Mouse (Mus musculus): ENCODE results near the gene Pold1.

Pold1 gene

DNA sequence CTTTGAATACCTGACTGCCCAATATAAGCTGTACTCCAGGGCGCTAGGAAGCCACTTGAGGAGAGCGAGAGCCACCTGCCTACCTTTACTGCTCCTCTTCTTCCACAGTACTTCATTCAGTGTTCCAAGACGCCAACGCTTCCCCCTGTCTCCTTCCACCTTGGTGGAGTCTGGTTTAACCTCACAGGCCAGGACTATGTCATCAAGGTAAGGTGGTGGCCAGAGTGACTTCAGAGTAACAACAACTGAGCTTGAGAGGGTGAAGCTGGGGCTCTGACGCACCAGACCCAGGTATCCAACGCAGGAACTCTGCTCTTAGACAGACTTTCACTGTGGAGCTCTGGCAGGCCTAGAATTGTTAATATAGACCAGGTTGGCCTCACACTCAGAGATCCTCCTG lies 37.0 kb upstream of the Pold1 start:
- in situ Hi-C loops (cut with MboI; ENCODE audit: low pct_unique_long_range_greater_than_20kb in 1 of 2, low sequenced_read_pairs in 2 of 2, unreplicated experiment in 1 of 2): no loop called here

DNA sequence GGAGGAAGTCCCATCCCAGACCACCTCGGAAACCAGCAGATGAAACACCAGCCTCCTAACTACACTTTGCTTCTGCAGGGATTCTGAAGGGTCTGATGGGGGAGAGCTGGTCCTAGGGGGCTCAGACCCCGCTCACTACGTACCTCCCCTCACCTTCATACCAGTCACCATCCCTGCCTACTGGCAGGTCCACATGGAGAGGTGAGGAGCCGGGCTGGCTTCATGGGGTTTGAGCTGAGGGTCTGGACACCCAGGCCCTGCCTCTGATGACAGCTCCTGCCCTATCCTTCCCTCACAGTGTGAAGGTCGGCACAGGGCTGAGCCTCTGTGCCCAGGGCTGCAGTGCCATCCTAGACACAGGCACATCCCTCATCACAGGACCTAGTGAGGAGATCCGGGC lies 36.3 kb upstream of the Pold1 start:
- in situ Hi-C loops (cut with MboI; ENCODE audit: low pct_unique_long_range_greater_than_20kb in 1 of 2, low sequenced_read_pairs in 2 of 2, unreplicated experiment in 1 of 2): loop anchor here in 1 of 2 experiments (5.0 kb wide), 1 partner anchor 67 kb away; no protein-coding TSS in a partner anchor

DNA sequence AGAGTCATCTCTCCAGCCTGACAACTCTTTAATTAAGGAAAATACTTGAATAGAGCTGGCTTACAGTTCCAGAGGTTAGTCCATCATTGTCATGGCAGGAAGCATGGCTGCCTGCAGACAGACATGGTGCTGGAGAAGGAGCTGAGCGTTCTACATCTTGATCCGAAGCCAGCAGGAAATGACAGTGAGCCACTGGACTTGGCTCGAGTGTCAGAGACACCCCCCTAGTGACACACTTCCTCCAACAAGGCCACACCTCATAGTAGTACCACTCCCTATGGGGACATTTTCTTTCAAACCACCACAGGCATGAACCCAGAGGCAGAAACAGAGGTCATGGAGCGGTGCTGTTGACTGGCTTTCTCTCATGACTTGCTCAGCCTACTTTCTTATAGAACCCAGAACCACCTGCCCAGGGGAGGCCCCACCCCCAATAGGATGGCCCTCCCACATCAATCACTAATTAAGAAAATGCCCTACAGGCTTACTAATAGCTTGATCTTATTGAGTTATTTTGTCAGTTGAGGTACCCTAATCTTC lies 35.7 kb upstream of the Pold1 start:
- in situ Hi-C loops (cut with MboI; ENCODE audit: low pct_unique_long_range_greater_than_20kb in 1 of 2, low sequenced_read_pairs in 2 of 2, unreplicated experiment in 1 of 2): loop anchor here in 1 of 2 experiments (5.0 kb wide), 1 partner anchor 68 kb away; no protein-coding TSS in a partner anchor

DNA sequence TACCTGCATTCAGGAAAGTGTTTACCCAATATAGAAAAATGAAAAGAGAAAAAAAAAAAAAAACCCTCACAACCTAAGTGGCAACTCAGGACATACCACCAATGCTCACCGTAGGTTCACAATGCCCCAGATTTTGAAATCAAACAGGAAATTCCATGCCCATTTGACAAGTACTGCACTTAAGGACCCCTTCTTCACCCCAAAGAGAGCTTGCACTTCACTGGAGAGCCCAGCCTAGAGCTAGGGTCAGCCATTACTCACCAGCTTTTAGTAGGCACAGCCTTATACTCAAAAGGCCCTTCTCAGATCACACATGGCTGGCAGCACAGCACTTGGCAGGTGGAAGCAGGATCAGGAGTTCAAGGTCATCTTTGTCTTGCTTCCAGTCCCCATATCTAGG lies 34.5 kb upstream of the Pold1 start:
- in situ Hi-C loops (cut with MboI; ENCODE audit: low pct_unique_long_range_greater_than_20kb in 1 of 2, low sequenced_read_pairs in 2 of 2, unreplicated experiment in 1 of 2): loop anchor here in 1 of 2 experiments (5.0 kb wide), 1 partner anchor 69 kb away; no protein-coding TSS in a partner anchor

DNA sequence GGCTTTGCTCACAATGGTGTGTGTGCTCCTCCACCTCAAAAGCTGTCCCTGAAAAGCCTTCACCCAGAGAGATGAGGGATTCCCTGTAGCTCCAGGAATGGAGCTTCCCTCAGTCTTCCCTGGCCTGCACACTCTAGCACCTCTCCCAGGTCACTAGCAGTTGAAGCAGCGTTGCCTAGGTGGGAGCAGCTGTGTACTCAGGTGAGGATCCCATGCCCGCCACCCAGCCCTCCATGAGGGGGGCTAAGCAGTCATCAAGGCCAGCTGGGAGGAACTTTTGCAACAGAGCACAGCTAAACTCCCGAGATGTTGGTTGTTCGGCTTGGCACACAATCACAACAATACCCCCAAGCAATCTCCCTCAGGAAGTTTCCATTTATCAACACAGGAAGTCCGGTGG lies 34.1 kb upstream of the Pold1 start:
- in situ Hi-C loops (cut with MboI; ENCODE audit: low pct_unique_long_range_greater_than_20kb in 1 of 2, low sequenced_read_pairs in 2 of 2, unreplicated experiment in 1 of 2): loop anchor here in 1 of 2 experiments (5.0 kb wide), 1 partner anchor 70 kb away; no protein-coding TSS in a partner anchor

DNA sequence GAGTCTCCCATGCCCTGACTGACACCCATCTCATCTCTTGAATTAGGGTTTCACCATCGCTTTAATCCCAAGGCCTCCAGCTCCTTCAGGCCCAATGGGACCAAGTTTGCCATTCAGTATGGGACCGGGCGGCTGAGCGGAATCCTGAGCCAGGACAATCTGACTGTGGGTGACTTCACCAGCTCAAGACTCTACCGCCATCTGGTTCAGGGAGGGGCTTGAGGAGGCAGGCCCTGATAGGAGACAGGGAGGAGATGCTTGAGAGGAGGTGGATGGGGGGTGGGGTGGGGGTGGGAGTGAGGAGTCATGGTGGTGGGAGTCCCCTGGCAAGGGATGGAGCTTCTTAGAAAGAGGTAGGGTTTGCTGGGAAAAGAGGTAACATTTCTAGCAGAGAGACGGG lies 33.0 kb upstream of the Pold1 start:
- in situ Hi-C loops (cut with MboI; ENCODE audit: low pct_unique_long_range_greater_than_20kb in 1 of 2, low sequenced_read_pairs in 2 of 2, unreplicated experiment in 1 of 2): loop anchor here in 1 of 2 experiments (5.0 kb wide), 1 partner anchor 71 kb away; no protein-coding TSS in a partner anchor

DNA sequence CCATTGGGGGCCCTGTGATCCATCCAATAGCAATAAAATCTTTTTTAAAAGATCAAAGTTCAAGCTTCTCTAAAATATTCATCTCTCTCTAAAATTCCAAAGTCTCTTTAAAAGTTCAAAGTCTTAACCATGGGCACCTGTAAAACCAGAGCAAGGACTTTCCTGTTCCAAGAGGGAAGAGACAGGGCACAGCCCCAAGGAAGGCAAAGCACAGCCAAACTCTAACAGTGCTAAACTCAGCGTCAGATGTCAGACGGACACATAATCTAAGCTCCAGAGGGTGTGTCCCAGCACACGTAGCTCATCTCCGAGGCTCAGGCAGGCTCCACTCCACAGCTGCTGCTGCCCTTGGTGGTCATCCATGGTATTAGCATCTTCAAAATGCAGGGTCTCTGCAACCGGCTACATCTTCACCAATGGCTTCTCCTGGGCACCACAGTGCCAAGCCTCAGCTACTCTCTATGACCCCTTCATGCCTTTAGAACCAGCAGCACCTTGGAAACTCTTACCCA lies 27.7 kb upstream of the Pold1 start:
- in situ Hi-C loops (cut with MboI; ENCODE audit: low pct_unique_long_range_greater_than_20kb in 1 of 2, low sequenced_read_pairs in 2 of 2, unreplicated experiment in 1 of 2): no loop called here

DNA sequence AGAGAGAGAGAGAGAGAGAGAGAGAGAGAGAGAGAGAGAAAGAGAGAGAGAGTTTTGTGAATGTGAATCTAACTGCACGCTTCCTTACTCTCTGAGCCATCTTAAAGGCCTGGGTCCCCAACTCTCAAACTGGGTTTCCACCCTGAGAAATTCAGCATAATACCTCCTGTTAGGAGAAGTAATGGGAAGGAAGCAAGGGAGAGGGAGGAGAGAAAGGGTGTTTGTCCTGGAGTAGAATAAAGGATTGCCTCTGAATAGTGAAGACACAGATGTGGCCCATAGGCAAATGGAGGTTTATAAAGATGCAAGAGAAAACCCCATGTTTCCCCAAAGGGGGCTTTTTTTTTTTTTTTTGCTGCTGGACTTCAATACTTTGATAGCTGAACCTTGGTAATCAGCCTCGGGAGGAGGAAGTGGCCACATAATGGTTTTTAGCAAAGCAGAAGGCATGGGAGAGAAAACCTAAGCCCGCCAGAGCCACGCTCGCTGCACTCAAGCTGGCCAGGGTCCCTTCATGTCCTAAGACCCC lies 24.4 kb upstream of the Pold1 start:
- in situ Hi-C loops (cut with MboI; ENCODE audit: low pct_unique_long_range_greater_than_20kb in 1 of 2, low sequenced_read_pairs in 2 of 2, unreplicated experiment in 1 of 2): no loop called here

DNA sequence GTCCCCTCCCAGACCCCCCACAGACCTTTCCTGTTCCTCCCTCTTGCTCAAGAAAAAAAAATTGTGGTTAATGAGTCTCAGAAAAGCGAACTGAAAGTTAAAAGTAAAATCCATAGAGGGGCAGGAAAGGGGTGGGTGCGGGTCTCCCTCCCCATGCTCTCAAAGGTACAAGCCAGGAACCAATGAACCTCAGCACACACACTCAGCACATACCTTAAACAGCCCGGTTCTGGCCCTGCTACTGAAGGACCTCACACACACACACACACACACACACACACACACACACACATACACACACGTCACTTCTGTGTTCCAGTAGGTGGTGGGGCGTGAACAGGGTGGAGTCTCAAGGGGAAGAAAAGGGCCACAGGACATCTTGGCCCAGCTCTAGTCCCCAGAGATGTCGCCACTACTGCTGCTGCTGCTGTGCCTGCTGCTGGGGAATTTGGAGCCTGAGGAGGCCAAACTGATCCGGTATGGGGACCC lies 23.6 kb upstream of the Pold1 start, which contains the start of gene Napsa:
Napsa (plus strand) TSS at position 168 of the 489 bp plus-strand sequence.
- in situ Hi-C loops (cut with MboI; ENCODE audit: low pct_unique_long_range_greater_than_20kb in 1 of 2, low sequenced_read_pairs in 2 of 2, unreplicated experiment in 1 of 2): no loop called here

DNA sequence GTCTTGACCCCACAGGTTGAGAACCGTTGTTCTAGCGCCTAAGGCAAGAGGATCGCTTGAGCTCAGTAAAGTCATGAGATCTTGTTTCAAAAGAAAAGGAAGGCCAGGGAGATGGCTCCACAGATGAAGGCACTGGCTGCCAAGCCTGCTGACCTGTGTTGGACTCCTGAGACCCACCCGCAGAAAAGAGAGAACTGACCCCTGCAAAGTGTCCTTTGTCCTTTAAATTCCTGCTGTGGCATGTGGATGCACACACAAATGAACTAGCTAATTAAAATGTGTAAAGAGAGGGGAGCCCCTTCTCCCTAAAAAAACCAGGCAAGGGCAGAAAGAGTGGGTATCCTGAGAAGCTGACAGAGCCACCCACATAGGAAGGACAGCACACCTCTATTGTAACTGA lies 23.2 kb upstream of the Pold1 start:
- in situ Hi-C loops (cut with MboI; ENCODE audit: low pct_unique_long_range_greater_than_20kb in 1 of 2, low sequenced_read_pairs in 2 of 2, unreplicated experiment in 1 of 2): no loop called here

DNA sequence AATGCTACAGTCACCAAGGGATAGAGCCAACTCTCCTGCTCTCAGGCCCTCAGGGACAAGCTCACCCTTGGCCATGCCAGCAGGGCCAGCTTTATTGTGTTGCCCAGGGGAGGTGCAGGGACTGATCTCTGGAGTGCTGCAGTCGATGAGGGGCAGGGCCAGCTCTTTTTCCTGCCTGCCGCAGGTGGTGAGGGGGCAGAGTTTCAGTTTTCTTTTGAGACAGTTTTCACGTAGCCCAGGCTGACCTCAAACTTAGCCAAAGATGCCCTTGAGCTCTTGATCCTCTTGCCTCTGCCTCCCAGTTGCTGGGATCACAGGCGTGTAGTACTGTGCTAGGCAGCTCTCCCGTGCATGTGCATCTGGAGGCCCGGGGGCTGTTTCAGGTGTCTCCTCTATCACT lies 22.3 kb upstream of the Pold1 start:
- in situ Hi-C loops (cut with MboI; ENCODE audit: low pct_unique_long_range_greater_than_20kb in 1 of 2, low sequenced_read_pairs in 2 of 2, unreplicated experiment in 1 of 2): no loop called here

DNA sequence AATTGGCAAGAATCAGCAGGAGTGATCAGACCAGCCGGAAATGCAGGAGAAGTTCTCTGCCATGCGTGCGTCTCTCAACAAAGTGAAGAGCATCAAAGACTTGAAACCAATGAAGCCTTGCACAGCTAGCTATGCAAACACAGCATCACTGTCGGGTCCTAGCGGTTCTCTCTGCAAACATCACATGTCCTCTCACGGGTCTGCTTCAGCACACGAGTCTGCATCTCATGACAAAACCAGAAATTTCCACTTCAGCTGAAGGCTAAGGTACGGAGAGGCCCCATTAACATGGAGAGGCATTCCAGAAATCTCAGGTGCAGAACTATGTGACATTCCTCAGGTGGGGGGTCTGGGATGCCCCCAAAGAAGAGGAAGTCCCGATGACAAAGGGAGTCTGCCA lies 20.2 kb upstream of the Pold1 start:
- in situ Hi-C loops (cut with MboI; ENCODE audit: low pct_unique_long_range_greater_than_20kb in 1 of 2, low sequenced_read_pairs in 2 of 2, unreplicated experiment in 1 of 2): loop anchor here in 1 of 2 experiments (5.0 kb wide), 1 partner anchor 63 kb away; no protein-coding TSS in a partner anchor

DNA sequence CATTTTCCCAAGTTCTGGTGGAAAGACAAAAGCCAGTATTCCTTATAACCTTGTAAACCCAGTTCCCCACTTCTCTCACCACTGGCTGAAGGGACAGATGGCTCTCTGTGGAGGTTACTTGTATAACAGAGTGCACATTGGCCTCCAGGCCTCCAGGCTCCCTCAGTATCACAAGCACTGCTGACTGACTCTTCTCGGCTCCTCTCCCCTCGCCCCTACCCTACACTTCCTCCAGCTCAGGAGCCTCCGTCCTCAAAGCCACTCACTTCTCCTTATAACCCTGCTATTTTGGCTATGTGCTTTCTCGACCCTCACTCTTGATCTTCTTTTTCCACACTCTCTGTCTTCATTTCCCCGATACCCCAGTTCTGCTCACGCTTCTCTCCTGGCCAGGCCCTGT lies 16.8 kb upstream of the Pold1 start:
- in situ Hi-C loops (cut with MboI; ENCODE audit: low pct_unique_long_range_greater_than_20kb in 1 of 2, low sequenced_read_pairs in 2 of 2, unreplicated experiment in 1 of 2): loop anchor here in 1 of 2 experiments (5.0 kb wide), 1 partner anchor 67 kb away; no protein-coding TSS in a partner anchor

DNA sequence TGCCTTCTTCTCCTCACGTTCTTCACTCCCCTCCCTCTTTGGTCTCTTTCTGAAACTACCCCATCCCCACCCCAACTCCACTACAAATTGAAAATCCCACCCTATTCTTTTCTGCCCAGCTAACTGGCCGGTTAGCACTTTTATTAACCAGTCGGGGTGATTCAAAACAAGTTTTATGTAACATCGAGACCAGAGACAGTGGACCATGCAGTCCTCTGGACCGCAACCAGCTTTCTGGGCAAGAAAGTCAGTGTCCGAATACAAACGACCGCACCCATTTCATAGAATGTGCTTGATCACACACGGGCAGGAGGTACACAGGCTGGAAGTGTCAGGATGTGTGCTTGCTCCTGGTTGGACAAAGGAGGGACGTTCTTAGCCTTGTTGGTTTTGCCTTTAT lies 15.8 kb upstream of the Pold1 start:
- in situ Hi-C loops (cut with MboI; ENCODE audit: low pct_unique_long_range_greater_than_20kb in 1 of 2, low sequenced_read_pairs in 2 of 2, unreplicated experiment in 1 of 2): loop anchor here in 1 of 2 experiments (5.0 kb wide), 1 partner anchor 47 kb away; no protein-coding TSS in a partner anchor

DNA sequence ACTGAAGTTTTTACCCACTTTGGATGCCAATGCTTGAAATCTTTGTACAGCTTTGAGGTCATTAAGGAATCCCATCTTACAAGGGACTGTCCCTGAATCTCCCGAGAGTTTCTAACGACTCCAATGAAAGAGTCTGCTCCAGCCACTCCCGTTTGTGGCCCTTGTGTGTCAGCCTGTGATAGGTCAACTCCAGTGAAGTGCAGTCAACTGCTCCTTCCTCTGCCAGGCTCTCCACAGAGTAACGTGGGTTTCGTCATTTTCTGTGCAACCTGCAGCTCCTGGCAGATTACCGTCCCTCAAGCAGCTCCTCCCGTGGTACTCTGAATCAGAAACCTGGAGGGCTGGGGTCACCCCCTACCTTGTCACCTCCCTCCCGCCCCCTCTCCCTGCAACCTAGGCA lies 14.6 kb upstream of the Pold1 start:
- in situ Hi-C loops (cut with MboI; ENCODE audit: low pct_unique_long_range_greater_than_20kb in 1 of 2, low sequenced_read_pairs in 2 of 2, unreplicated experiment in 1 of 2): loop anchor here in 1 of 2 experiments (5.0 kb wide), 1 partner anchor 46 kb away; no protein-coding TSS in a partner anchor

DNA sequence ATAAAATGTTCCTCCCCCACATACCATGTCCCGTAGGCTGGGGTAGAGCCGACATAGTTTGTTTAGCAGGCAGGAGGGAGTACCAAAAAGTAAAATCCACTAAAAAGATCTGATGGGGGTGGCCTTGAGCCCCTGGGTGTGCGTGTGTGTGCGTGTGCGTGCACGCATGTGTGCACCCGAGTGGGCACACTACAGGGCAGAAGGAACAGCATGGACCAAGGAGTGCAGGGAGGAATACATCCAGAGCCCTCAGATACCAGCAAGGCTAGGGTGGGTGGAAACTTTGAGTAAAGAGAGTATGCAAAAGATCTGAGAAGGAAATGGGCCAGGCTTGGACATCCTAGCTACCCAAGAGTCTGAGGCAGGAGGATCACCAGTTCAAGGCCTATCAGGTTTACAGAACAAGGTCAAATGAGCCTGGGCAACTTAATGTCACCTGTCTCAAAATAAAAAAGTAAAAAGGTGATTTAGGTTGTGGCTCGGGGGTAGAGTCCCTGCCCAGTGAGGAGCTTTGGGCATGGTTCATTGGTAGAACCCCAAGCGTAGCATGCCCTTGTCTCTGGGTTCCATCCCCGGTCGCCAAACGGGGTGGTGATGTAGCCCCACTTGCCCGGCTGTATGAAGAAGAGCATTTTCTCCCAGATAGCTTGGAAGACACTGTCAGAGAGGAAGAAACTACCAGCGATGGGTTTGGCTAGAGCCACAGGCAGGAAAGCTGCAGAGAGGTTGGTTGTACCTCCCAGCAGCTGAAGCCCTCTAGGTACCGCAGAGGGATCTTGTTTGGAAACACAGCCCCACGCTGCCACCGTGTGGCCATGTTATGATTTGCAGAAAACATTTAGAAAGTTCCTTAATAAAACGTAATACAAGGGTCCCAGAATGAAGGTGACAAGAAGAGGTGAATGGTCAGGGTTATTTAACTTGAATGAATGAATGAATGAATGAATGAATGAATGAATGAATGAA lies 12.1 kb upstream of the Pold1 start:
- in situ Hi-C loops (cut with MboI; ENCODE audit: low pct_unique_long_range_greater_than_20kb in 1 of 2, low sequenced_read_pairs in 2 of 2, unreplicated experiment in 1 of 2): loop anchor here in 1 of 2 experiments (5.0 kb wide), 1 partner anchor 43 kb away; no protein-coding TSS in a partner anchor

DNA sequence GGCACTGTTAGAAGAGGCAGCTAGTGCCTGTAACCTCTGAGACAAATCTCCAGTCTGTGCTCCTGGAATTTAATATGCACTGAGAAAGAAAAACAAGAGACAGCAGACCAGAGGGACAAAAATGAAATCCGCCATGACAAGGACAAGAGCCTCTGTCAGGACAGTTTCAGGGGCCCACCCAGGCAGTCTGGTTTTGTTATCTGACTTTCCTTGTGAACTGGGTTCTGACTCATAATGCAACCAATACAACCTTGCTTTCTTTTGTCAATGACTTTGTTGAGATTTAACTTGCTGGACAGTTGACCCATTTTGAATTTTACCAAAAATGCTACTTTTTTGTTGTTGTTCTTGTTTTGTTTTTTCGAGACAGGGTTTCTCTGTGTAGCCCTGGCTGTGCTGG lies 9.0 kb upstream of the Pold1 start:
- in situ Hi-C loops (cut with MboI; ENCODE audit: low pct_unique_long_range_greater_than_20kb in 1 of 2, low sequenced_read_pairs in 2 of 2, unreplicated experiment in 1 of 2): loop anchor here in 1 of 2 experiments (5.0 to 10.0 kb wide), 2 partner anchors 60 to 297 kb away; partner anchors contain the start of genes Emc10, Fam71e1 and Pnkp

DNA sequence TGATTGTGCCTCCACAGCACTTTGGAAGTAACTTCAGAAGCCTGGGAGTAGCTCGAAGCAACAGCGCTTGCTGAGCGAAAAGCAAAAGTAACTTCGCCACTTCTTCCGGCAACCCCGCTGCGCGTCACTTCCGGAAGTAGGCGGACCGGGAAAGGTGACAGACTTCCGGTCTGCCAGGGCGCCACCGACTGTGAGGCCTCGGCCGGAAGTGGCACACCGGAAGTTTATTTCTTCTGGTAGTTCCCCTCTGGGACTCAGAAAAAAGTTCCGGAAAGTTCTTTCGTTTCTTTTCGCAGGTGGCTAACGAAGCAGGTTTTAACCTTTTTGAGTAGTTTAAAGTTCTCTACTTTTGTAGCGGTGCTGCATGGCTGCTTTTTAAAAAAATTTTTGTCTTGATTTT lies 5.2 kb upstream of the Pold1 start, which contains the start of gene Nr1h2:
Nr1h2 (minus strand) TSS at position 126 of the 400 bp plus-strand sequence.
- in situ Hi-C loops (cut with MboI; ENCODE audit: low pct_unique_long_range_greater_than_20kb in 1 of 2, low sequenced_read_pairs in 2 of 2, unreplicated experiment in 1 of 2): loop anchor here in 1 of 2 experiments (10.0 kb wide), 1 partner anchor 301 kb away; the partner anchor contains the start of gene Pnkp
